Mouse (Mus musculus) monocyte, adult 2 months (primary cell): ENCODE measurements around the gene Samd4b.
A peak's percentile ranks its signal among the peaks of the same experiment; 100 is the strongest.

ENCODE experiments used
- DNase-seq, 2 experiments: peaks; one replicate each; pipeline ENCODE4 v3.0.0; 2022; ENCODE audit warnings: low spot score in 2 of 2, low read depth in 1 of 2

Gene Samd4b

GRCm38 (mm10) chr7:28447865-28448820 is 149.8 kb downstream of the Samd4b start:
- no peak for DNase-seq

DNA sequence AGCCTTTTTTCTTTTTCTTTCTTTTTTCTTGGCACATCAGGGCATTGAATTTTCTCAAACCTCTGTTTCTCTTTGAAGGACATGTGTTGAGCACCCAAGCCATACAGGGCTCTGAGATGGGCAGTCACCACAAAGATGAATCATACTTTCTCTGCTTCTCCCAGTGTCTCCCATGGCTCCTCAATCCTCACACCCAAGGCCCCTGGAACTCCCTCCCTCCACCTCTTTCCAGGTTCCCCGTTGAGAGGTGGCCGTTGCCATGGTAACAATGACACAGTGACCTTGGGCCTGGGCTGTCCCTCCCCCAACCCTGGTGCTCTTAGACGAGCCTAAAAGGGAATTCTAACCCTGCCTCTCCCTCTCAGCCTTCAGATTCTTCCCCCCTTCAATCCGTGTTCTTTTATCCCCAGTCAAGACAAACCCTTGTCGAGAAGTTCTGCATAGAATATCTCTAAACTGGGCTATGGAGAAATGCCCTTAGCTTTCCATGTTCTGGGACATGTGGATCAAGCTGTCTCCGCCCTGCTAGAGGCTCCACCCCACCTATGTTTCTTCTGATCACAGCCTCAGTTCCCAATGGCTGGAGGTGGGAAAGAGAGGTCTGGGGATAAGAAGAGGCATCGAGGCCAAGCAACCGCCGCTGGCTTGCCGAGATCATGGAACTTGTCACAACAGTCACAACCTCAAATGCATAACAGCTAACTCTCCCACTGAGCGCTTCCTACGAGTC is 150.7 kb downstream of the Samd4b start:
- DNase-seq = no peak

- peak in 1 of 2 experiments; percentile 63 for DNase-seq
Measured at GRCm38 (mm10) chr7:28446446-28446845, 151.5 kb downstream of the Samd4b start.

GRCm38 (mm10) chr7:28444344-28444974 is 153.5 kb downstream of the Samd4b start:
- DNase-seq = peak in 1 of 2 experiments; percentile 54

GRCm38 (mm10) chr7:28442688-28443087 is 155.3 kb downstream of the Samd4b start:
- DNase-seq = peak; percentile 33 to 36

GRCm38 (mm10) chr7:28441776-28442485 is 156.0 kb downstream of the Samd4b start:
- no peak for DNase-seq

GRCm38 (mm10) chr7:28440739-28441138 is 157.2 kb downstream of the Samd4b start:
- peak; percentile 77 to 80 for DNase-seq

DNA sequence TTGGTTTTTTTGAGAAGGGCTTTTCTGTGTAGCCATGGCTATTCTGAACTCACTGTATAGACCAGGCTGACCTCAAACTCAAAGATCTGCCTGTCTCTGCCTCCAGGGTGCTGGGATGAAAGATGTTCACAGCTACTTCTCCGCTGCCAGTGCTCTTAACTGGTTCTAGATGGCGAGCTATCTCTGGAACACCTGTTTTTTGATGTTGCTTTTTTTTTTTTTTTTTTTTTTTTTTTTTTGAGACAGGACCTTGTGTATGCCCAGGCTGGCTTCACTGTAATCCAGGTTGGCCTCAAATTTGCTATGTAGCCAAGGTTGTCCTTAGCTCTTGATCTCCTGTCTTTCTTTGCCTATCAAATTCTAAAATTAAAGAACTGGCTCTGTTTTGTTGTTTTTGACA is 159.2 kb downstream of the Samd4b start:
- no peak for DNase-seq

DNA sequence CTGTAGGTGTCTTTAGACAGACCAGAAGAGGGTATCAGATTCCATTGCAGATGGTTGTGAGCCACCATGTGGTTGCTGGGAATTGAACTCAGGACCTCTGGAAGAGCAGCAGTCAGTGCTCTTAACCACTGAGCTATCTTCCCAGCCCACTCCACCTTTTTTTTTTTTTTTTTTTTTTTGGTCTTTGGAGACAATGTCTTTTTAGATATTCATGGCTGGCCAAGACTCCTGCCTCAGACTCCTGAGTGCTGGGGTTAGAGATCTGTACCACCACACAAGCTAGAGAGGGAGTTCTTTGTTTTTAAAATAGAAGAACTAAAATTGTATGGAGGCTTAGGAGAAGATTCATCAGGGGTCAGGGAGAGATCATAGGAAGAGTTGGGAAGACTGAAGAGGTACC is 160.0 kb downstream of the Samd4b start:
- no peak for DNase-seq

DNA sequence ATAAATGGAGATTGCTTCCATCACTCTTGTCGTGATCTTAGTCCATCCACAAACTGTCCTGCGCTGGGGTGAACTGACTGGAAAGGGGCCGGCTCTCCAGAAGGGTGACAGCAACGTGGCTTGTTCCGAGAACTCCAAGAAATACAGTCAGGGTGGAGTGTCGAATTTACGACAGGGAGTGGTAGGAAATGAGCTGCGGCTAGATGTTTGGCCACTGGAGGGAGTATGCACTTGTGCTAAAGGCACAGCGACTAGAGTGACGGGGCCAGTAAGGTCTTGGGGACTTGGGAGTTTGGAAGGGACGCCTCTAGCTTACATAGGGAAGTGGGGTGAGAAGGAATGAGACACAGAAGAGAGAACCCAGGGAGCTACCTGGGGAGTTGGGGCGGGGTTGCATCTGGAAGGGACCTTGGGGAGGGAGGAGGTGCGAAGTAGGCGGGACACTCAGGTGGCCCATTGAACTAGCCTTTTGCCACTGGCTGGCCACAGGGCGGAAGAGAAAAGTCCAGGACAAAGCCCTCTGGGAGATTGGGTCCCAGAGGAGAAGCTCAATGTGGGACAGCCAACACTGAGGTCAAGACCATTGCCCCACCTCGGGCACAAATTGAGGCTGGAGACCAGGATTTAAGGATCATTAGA is 160.9 kb downstream of the Samd4b start, which contains the start of gene Gmfg:
Gene Gmfg (plus strand): TSS at position 516 of the 639 bp plus-strand sequence.
- peak; percentile 83 for DNase-seq

GRCm38 (mm10) chr7:28436271-28436904 is 161.6 kb downstream of the Samd4b start:
- peak; percentile 99 to 100 for DNase-seq

- DNase-seq = no peak
Measured at GRCm38 (mm10) chr7:28435660-28436259, 162.2 kb downstream of the Samd4b start.

- no peak for DNase-seq
Measured at GRCm38 (mm10) chr7:28432252-28432651, 165.7 kb downstream of the Samd4b start.

DNA sequence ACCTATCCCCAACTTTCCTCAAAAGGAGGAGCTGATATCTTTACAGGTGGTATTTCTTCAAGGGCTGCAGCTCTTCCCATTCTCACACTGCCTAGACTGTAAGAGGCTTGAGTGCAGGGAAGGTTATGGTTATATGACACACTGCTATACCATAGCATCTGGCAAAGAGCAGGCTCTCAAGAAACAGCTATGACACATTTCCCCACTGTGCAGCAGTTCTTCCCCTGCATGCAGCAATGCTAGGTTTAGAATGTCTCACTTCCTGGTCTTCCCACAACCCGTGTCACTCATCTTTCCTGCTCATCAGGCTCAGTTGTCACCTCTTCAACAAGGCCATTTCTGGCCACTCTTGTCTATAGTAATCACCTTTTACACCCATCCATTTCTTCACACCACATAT is 167.4 kb downstream of the Samd4b start:
- DNase-seq = no peak

- no peak for DNase-seq
Measured at GRCm38 (mm10) chr7:28427738-28428137, 170.2 kb downstream of the Samd4b start.

GRCm38 (mm10) chr7:28423018-28423417 is 174.9 kb downstream of the Samd4b start:
- no peak for DNase-seq

GRCm38 (mm10) chr7:28419416-28419815 is 178.5 kb downstream of the Samd4b start:
- no peak for DNase-seq

- DNase-seq = no peak
Measured at GRCm38 (mm10) chr7:28418096-28418670, 179.8 kb downstream of the Samd4b start.

- DNase-seq = no peak
Measured at GRCm38 (mm10) chr7:28417368-28417767, 180.6 kb downstream of the Samd4b start.
